Mouse (Mus musculus) liver, embryonic 13.5 days (tissue): ENCODE results near the gene Mrpl24. TPM values are rescaled to one million over a fixed set of nuclear protein-coding genes. Genes with fewer than 3 reads are reported as not detected.

Source experiments
- ATAC-seq: fragments of 200-750 bp; cut with Nextera tagmentation; 2 replicates; pipeline ENCODE4 v1.8.0; 2017; ENCODE audit warnings: low read depth, mild to moderate bottlenecking, moderate number of reproducible peaks, moderate library complexity
- DNase-seq: peaks from one replicate; pipeline ENCODE4 v3.0.0; 2022
- H3K27ac ChIP-seq: fragments of 300-500 bp; sonication (generic); 2 replicates; pipeline ENCODE4 v1.5.1; 2015; ENCODE audit warnings: moderate library complexity, mild to moderate bottlenecking, inconsistent platforms
- H3K27me3 ChIP-seq: fragments of 300-500 bp; sonication (generic); 2 replicates; pipeline ENCODE4 v1.6.1; 2015; ENCODE audit warnings: mild to moderate bottlenecking, inconsistent platforms
- H3K36me3 ChIP-seq: fragments of 300-500 bp; sonication (generic); 2 replicates; pipeline ENCODE4 v1.6.1; 2015; ENCODE audit warnings: mild to moderate bottlenecking, inconsistent platforms
- H3K4me1 ChIP-seq: fragments of 300-500 bp; sonication (generic); replicated peaks from 2 replicates; pipeline ENCODE4 v1.6.1; 2015; ENCODE audit warnings: inconsistent platforms
- H3K4me2 ChIP-seq: fragments of 300-500 bp; sonication (generic); 2 replicates; pipeline ENCODE4 v1.6.1; 2015; ENCODE audit warnings: inconsistent platforms, mild to moderate bottlenecking, moderate library complexity
- H3K4me3 ChIP-seq: fragments of 300-500 bp; sonication (generic); replicated peaks from 2 replicates; pipeline ENCODE4 v1.5.1; 2015; ENCODE audit warnings: mild to moderate bottlenecking, inconsistent platforms
- H3K9ac ChIP-seq: fragments of 300-500 bp; sonication (generic); 2 replicates; pipeline ENCODE4 v1.6.1; 2015; ENCODE audit warnings: mild to moderate bottlenecking, inconsistent platforms
- H3K9me3 ChIP-seq: fragments of 300-500 bp; sonication (generic); replicated peaks from 2 replicates; pipeline ENCODE4 v1.6.1; 2016; ENCODE audit warnings: inconsistent platforms
- WGBS: fragments of 180-500 bp; shearing (Covaris S2); methylation state at CpG from one replicate; pipeline ENCODE4 v1.1.7; 2015; ENCODE audit not compliant: insufficient replicate concordance; 5-methylcytosine and 5-hydroxymethylcytosine counted together
- polyA plus RNA-seq: library from polyadenylated mRNA; unstranded; fragments of >200 nt; fragmentation: Nextera tagmentation; extraction: Ambion mirVana; gene quantifications from 2 replicates; pipeline ENCODE4 v1.2.1, GENCODE M21; 2015

Mrpl24 gene
- polyA plus RNA-seq, 1 experiment from 2014 or later: 48.7 TPM

DNA sequence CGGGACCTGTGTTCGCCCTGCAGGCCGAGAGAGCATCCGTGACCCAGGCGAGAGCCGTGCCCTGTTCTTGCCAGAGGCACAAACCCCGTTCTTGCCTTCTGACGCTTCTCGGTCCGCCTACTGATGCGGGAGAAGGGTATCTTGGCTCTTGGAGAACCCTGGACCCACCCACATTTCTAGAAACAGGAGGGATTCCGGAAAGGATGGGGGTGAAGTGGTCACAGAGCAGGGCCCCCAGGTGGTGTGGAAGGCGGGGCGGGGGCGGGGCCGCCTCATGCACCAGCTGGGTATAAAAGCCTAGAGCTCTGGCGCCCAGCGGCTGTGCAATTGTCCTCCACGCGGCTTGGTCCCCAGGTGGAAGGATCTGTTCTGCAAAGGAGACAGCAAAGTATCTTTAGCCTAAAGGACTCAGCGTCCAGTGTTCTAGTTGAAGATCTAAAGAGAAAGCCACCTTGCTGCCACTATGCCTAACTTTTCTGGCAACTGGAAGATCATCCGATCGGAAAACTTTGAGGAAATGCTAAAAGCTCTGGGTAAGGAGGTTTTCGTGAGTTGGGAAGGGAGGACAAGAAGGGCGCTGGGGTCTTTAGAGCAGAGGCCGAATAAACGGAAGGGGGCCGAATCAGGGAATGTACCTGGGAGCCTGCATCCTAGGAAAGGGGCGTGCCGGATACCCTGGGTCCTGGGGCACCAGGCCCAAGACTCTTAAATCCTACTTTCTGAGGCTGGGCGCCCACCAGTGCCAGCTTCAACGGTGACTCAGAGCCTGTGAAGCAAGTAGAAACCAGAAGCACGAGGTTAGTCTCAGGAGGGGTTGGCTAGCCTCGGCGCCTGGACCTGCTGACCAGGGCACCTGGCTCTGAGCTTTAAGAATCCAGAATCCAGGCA, 29.3 kb downstream of the Mrpl24 start, which contains the start of gene Crabp2:
Gene Crabp2, plus strand, starts transcription at position 289 of the 888 bp plus-strand sequence.
- ATAC-seq (no peak), DNase-seq (no peak)
- peak within 1 kb of the TSS; percentile 22 for H3K4me3 ChIP-seq
- H3K27ac ChIP-seq: no peak within 1 kb of the TSS
- peak within 1 kb of the TSS; percentile 50 for H3K4me2 ChIP-seq
- H3K9ac ChIP-seq: no peak within 1 kb of the TSS
- no peaks in the 10 kb centered on the region for H3K9me3 ChIP-seq
- H3K4me1 ChIP-seq: peaks cover 38% of the 10 kb centered on the region
- H3K27me3 ChIP-seq: peaks cover 95% of the 10 kb centered on the region
- 4% methylated on average over 35 of the region's 35 CpGs for WGBS
- H3K36me3 ChIP-seq: no peaks in the 10 kb centered on the region

DNA sequence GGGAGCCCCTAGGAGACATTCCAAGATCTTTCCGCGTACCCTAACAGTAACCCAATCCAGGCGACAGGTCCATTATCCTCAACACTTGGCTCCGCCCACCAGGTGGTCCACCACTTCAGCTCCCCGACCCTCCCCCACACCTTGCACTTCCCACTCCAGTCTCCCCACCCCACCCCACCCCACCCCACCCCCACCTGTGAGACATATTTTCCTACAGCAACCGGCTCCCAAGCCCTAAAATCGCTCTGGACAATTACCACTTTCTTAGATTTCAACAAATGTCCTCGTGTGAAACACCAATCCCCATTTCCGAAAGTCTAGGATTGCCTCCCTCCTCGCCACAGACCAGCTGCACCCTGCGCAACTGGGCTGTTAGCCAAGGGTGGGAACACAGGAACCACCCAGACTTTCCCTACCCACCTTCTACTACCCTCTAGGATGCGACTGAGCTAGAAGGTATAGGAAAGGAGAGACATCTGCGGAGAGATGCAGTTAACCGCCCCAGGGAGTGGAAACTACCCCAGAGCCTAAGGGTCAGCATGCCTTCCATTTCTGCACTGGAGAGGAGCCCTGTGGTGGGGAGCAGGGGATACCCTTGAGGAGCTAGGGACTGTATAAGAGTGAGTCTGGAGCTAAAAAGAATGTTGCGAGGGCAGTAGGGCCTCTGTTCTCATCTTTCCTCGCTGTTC, 30.1 kb downstream of the Mrpl24 start:
- Histone ChIP-seq H3K9ac (no peak overlapping the region), H3K4me3 (no peak overlapping the region), H3K27ac (no peak overlapping the region), H3K4me1 (peaks cover 38% of the 10 kb centered on the region), H3K4me2 (no peak overlapping the region), H3K9me3 (no peaks in the 10 kb centered on the region), H3K27me3 (peaks cover 100% of the 10 kb centered on the region), H3K36me3 (no peaks in the 10 kb centered on the region)
- 12% methylated on average over 16 of the region's 16 CpGs for WGBS
- ATAC-seq: no peak
- DNase-seq: no peak

DNA sequence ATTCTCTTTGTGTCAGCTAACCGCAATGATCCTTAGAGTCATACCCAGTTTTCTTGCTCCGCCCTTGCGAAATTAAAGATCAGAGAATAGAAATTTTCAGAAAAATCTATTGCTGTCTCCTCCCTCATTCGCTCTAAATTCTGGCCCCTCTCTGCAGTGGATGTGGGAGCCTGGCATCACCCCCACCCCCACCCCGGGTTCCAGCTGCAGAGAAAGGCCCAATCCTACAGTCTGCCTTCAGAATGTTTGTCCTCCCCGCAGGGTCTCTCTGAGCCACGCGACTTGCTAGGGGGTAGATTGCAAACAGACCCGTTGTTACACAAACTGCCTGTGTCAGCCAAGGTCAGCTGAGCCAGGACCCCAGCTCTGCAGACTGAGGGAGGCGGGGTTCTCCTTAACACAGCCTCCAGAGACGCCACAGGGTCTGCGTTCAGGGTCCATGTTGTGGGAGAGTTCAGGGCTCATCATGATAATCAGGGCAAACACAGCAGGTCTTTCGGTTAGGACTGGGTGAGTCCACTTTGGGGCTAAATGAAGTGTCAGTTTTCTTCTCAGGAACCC, 30.7 kb downstream of the Mrpl24 start:
- H3K9ac ChIP-seq: no peak overlapping the region
- peaks cover 100% of the 10 kb centered on the region for H3K27me3 ChIP-seq
- 0 out of 2 replicates have a peak overlapping the region, but pooled peaks have one; percentile 4 for H3K4me2 ChIP-seq
- no peak for ATAC-seq
- H3K9me3 ChIP-seq: no peaks in the 10 kb centered on the region
- no peaks in the 10 kb centered on the region for H3K36me3 ChIP-seq
- H3K4me3 ChIP-seq: no peak overlapping the region
- no peak overlapping the region for H3K27ac ChIP-seq
- WGBS: 9% methylated on average over 13 of the region's 13 CpGs
- DNase-seq: no peak
- H3K4me1 ChIP-seq: peaks cover 38% of the 10 kb centered on the region

DNA sequence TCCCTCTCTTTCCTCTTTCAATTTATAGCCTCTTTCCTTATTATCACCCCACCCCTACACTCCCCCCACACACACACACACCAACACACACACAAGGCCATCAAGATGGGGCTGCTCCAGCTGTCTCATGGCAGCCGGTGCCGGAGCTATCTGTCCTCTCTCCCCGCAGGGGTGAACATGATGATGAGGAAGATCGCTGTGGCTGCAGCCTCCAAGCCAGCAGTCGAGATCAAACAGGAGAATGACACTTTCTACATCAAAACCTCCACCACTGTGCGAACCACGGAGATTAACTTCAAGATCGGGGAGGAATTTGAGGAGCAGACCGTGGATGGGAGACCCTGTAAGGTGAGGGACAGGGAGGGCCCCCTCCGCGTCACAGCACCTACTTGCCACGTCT, 32.6 kb downstream of the Mrpl24 start:
- Histone ChIP-seq H3K27me3 (peaks cover 97% of the 10 kb centered on the region), H3K27ac (no peak overlapping the region), H3K9me3 (no peaks in the 10 kb centered on the region), H3K4me1 (peaks cover 37% of the 10 kb centered on the region), H3K36me3 (no peaks in the 10 kb centered on the region), H3K4me3 (no peak overlapping the region), H3K4me2 (peak overlapping the region; percentile 35), H3K9ac (no peak overlapping the region)
- ATAC-seq: no peak
- WGBS: 13% methylated on average over 12 of the region's 12 CpGs
- DNase-seq: no peak

DNA sequence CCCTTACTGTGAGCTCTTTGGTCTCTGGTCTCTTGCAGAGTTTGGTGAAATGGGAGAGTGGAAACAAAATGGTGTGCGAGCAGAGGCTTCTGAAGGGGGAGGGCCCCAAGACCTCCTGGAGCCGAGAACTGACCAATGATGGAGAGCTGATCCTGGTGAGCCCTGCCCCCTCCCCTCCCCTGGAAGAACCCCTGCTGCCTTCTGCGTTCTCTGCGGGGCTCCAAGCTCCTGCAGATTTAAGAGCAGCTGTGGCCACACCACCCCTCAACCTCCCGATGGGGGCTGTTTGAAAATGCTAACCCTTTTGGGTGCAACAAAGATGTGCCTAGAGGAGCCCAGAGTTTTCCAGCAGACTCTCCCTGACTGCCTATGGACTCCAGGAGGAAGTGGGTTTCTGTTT, 33.1 kb downstream of the Mrpl24 start:
- H3K4me3 ChIP-seq: peak overlapping the region; percentile 9; the same call in 1 of the 2 replicates
- no peaks in the 10 kb centered on the region for H3K9me3 ChIP-seq
- WGBS: 1% methylated on average over 5 of the region's 5 CpGs
- peak overlapping the region; percentile 35 for H3K4me2 ChIP-seq
- H3K27ac ChIP-seq: no peak overlapping the region
- H3K4me1 ChIP-seq: peaks cover 32% of the 10 kb centered on the region
- DNase-seq (no peak), ATAC-seq (no peak)
- H3K27me3 ChIP-seq: peaks cover 95% of the 10 kb centered on the region
- H3K36me3 ChIP-seq: no peaks in the 10 kb centered on the region
- no peak overlapping the region for H3K9ac ChIP-seq

DNA sequence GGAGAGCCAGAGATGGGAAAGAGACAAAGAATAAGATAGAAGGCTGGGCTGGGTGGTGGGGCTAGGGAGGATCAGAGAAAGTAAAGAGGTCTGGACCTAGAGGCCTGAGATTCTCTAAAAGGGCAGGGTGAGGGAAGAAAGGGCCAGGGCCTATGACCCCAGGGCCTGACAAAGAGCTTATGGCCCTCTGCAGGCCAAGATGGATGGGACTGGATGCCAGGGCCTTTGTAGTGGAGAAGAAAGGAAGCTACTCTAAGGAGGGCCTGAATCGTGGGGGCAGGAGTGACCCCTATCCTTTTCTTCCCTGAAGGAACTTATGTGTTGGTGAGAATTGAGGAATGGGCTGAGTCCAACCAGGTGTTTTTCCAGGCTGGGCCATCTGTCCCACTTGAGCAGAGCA, 38.8 kb downstream of the Mrpl24 start:
- Histone ChIP-seq H3K9me3 (no peaks in the 10 kb centered on the region), H3K27me3 (peaks cover 75% of the 10 kb centered on the region), H3K36me3 (no peaks in the 10 kb centered on the region), H3K27ac (no peak overlapping the region), H3K9ac (no peak overlapping the region), H3K4me3 (no peak overlapping the region), H3K4me2 (no peak overlapping the region), H3K4me1 (peaks cover 8% of the 10 kb centered on the region)
- ATAC-seq: no peak
- WGBS: 37% methylated on average over 1 of the region's 1 CpGs
- no peak for DNase-seq

DNA sequence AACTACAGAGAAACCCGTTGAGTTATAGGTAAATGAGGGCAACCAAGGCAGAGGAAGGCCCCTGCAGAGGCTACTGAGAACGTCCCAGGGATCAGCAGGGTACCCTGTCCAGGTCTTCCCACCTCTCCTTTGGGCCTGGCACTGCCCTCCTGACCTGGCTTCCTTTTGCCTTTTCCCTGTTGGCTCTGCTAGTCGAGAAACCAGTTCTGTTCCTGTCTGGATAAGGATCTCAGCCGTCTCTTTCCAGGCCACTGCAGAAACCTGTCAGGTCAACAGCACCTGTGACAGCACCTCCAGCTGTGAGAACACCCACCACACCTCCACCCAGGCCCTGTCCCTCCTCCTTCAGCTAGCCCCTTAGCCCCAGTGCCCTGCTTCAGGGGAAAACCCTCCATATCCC, 39.2 kb downstream of the Mrpl24 start:
- Histone ChIP-seq H3K4me1 (peaks cover 8% of the 10 kb centered on the region), H3K27me3 (peaks cover 75% of the 10 kb centered on the region), H3K9ac (no peak overlapping the region), H3K4me2 (no peak overlapping the region), H3K36me3 (no peaks in the 10 kb centered on the region), H3K4me3 (no peak overlapping the region), H3K9me3 (no peaks in the 10 kb centered on the region), H3K27ac (no peak overlapping the region)
- ATAC-seq (no peak), DNase-seq (no peak)
- WGBS: 44% methylated on average over 4 of the region's 4 CpGs

DNA sequence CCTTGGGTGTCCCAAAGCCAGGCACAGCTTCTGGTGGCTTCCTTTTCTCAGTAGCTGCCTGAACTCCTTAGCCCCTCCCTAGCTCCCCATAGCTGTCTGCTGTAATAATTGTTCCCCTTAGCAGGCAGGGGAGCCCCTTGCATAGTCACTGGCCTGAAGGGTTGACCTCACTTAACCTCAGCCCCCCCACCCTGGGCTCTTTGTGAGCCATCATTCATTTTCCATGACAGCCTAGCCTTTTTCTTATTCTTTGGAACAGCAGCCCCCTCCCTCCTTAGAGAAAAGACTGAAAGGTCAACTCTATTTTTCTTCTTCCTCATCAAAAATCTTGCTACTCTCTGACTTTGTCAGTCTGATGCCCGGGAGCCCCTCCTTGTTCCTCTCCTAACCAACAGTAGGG, 39.7 kb downstream of the Mrpl24 start:
- H3K9ac ChIP-seq: no peak overlapping the region
- no peak for ATAC-seq
- H3K9me3 ChIP-seq: no peaks in the 10 kb centered on the region
- no peaks in the 10 kb centered on the region for H3K36me3 ChIP-seq
- H3K27ac ChIP-seq: no peak overlapping the region
- WGBS: 35% methylated on average over 1 of the region's 1 CpGs
- no peak overlapping the region for H3K4me3 ChIP-seq
- H3K4me1 ChIP-seq: peaks cover 8% of the 10 kb centered on the region
- H3K27me3 ChIP-seq: peaks cover 70% of the 10 kb centered on the region
- DNase-seq: no peak
- no peak overlapping the region for H3K4me2 ChIP-seq

DNA sequence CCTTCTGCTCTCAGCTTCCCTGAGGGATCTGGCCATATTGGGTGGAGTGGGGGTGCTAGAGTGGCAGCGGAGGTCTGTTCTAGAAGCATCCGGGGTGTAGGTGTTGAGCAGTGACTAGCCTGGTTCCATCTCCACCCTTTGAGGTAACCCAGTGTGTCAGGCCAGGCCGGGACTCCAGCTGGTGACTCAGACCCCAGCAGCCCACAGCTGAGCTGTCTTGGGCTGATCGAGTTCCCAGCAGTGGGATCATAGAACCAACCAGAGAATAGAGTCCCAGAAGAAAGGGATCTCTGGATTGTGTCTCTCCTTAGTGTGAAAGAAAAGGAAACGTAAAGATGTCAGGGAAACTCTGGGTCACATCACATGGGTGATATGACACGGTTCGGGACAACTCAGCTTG, 40.1 kb downstream of the Mrpl24 start:
- ATAC-seq: no peak
- WGBS: 38% methylated on average over 7 of the region's 7 CpGs
- Histone ChIP-seq H3K36me3 (no peaks in the 10 kb centered on the region), H3K9ac (no peak overlapping the region), H3K27me3 (peaks cover 66% of the 10 kb centered on the region), H3K4me1 (peaks cover 8% of the 10 kb centered on the region), H3K4me3 (no peak overlapping the region), H3K27ac (no peak overlapping the region), H3K4me2 (no peak overlapping the region), H3K9me3 (no peaks in the 10 kb centered on the region)
- DNase-seq: no peak

DNA sequence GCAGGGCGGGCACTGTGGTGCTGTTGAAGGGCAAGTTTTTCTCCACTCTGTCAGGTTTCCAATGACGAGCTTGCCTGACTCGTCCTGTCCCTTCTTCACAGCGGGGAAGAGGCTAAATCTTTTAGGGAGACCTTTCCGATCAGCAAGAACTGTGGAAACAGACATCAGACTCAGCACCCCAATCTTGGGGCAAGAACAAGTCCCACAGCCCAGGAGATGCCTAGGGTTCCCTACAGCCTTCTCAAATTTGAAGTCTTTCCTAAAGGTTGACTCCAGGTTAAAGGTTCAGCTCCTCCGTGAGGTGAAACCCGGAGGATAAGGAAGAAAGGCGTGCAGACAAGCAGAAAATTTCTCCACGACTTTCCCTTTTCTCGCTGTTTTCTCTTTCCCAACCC, 40.9 kb downstream of the Mrpl24 start:
- WGBS: 9% methylated on average over 10 of the region's 10 CpGs
- Histone ChIP-seq H3K4me3 (peak overlapping the region; percentile 51), H3K27me3 (peaks cover 58% of the 10 kb centered on the region), H3K36me3 (no peaks in the 10 kb centered on the region), H3K9me3 (no peaks in the 10 kb centered on the region), H3K4me1 (peaks cover 8% of the 10 kb centered on the region), H3K27ac (no peak overlapping the region), H3K9ac (no peak overlapping the region), H3K4me2 (peak overlapping the region; percentile 73)
- ATAC-seq: no peak
- no peak for DNase-seq

DNA sequence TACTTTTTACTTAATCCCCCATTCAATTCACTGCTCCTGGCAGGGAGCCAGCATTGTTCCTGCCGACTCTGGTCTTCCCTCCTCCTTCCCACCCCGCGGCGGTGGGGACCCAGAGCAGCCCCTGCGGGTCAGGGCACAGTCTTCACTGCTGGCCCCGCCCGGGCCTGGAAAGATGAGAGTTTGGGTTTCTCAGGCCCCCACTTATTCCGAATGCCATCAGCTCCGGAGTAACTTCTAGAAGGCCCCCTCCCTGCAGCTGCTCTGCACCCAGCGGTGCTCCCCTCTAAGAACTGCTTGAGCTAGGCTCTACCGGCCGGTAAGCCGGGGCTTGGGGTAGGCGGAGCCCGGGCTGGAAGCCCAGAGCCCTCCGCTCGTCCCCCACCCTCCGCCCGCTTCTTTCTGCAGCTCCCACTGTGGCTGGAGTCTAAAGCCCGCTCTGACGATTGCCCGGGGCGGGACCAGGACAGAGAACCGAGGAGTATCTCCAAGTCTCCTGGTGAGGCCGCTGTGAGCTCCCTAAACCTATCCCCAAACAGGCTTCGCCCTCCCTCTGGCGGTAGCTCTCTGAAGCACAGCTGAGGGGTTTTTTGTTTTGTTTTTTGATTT, 41.4 kb downstream of the Mrpl24 start:
- Histone ChIP-seq H3K9me3 (no peaks in the 10 kb centered on the region), H3K27ac (no peak overlapping the region; the same call in 1 of the 2 replicates), H3K4me3 (peak overlapping the region; percentile 51), H3K9ac (peak overlapping the region; percentile 54), H3K36me3 (no peaks in the 10 kb centered on the region), H3K4me2 (peak overlapping the region; percentile 73), H3K27me3 (peaks cover 53% of the 10 kb centered on the region), H3K4me1 (peaks cover 8% of the 10 kb centered on the region)
- DNase-seq (peak; percentile 72), ATAC-seq (peak; percentile 89)
- WGBS: under 1% methylated on average over 27 of the region's 27 CpGs
